Mouse (Mus musculus): ENCODE results near the gene Il12rb1.

DNA sequence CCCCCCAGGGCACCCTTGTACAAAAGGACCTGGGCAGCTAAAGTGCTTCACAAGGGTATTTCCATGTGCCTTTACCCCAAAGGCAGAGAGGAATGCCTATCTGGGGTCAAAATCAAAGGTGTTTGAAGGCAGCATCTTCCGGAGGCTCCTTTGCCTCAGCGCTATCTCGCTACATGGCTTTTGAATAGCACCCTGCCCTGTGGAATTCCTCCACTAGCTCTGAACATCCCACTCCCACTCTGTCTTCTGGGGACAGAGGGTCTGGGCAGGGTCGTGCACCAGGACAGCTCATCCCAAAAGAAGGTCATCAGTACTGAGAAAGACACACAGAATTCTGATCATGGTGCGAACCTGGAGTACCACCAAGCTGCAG lies 60.9 kb downstream of the Il12rb1 start:
- TF ChIP-seq CTCF (IDR thresholded peaks at IDR 0.05) = no peak
- no peak for TF ChIP-seq EP300 (IDR thresholded peaks at IDR 0.05)

All from lung, postnatal 0 days (tissue).